Mouse (Mus musculus): ENCODE data around the gene Zrsr1. TPM values are rescaled to one million over a fixed set of nuclear protein-coding genes. Genes with fewer than 3 reads are reported as not detected.

Zrsr1 gene
- total and polyA plus RNA-seq, 3 experiments: 10.4 to 15.8 TPM; not detected in 1

GRCm38 (mm10) chr11:23005276-23005675 is 33.5 kb downstream of the Zrsr1 start:
- Histone ChIP-seq H3K4me1 (ENCODE audit: control insufficient read depth in 1 of 2, insufficient read depth in 2 of 2, low read length in 2 of 2) (peaks cover 0 to 3% of the 10 kb centered on the region in 2 experiments; a peak in 1 of 4 replicates), H3K27me3 (ENCODE audit: control insufficient read depth in 1 of 2, insufficient read depth in 2 of 2, low read length in 2 of 2) (no peaks in the 10 kb centered on the region), H3K27ac (ENCODE audit: control insufficient read depth, low read depth, low read length) (no peak overlapping the region), H3K4me3 (ENCODE audit: control insufficient read depth in 1 of 2, insufficient read depth in 1 of 2, low read depth in 2 of 2, low read length in 2 of 2) (no peak overlapping the region), H3K36me3 (ENCODE audit: control insufficient read depth in 1 of 2, insufficient read depth in 2 of 2, low read length in 2 of 2) (peaks cover 4 to 42% of the 10 kb centered on the region in 2 experiments; a peak in 3 of 4 replicates), H3K9me3 (replicated peaks; ENCODE audit: insufficient read depth, low read length) (no peaks in the 10 kb centered on the region), H3K9ac (ENCODE audit: control insufficient read depth, low read depth, low read length, poor library complexity, severe bottlenecking) (no peak overlapping the region), H3K79me2 (ENCODE audit: control insufficient read depth, insufficient read depth, low read length, poor library complexity) (peaks cover under 1% of the 10 kb centered on the region; the same call in 1 of the 2 replicates)
- TF ChIP-seq ZMIZ1 (IDR thresholded peaks at IDR 0.05; ENCODE audit: low read depth, low read length) (0 out of 2 replicates have a peak, but pooled peaks have one; percentile 43), SMC3 (IDR thresholded peaks at IDR 0.05; ENCODE audit: low read depth, low read length) (no peak; the same call in 1 of the 2 replicates), POLR2AphosphoS2 (IDR thresholded peaks at IDR 0.05; ENCODE audit: low read length) (no peak), ZKSCAN1 (IDR thresholded peaks at IDR 0.05; ENCODE audit: low read depth, low read length) (no peak), MAFK (IDR thresholded peaks at IDR 0.05; ENCODE audit: borderline replicate concordance, low read depth, low read length) (0 out of 2 replicates have a peak, but pooled peaks have one; percentile 62), POLR2A (IDR thresholded peaks at IDR 0.05; ENCODE audit: control insufficient read depth in 1 of 2, insufficient read depth in 1 of 2, low read depth in 1 of 2, low read length in 2 of 2, poor library complexity in 1 of 2) (peak in 1 of 2 experiments; percentile 23; a peak in 2 of 4 replicates), GATA1 (IDR thresholded peaks at IDR 0.05; ENCODE audit: low read depth, low read length) (no peak)
- no peak for DNase-seq (ENCODE audit: low read depth, low spot score)

GRCm38 (mm10) chr11:23007166-23007480 is 35.3 kb downstream of the Zrsr1 start:
- H3K27ac ChIP-seq (ENCODE audit: control insufficient read depth, low read depth, low read length): peak overlapping the region; percentile 54

GRCm38 (mm10) chr11:23007481-23008180 is 35.8 kb downstream of the Zrsr1 start, which contains the start of gene Fam161a:
Fam161a (plus strand) TSS chr11:23007531.
- no peaks in the 10 kb centered on the region for H3K27me3 ChIP-seq (ENCODE audit: control insufficient read depth in 1 of 2, insufficient read depth in 2 of 2, low read length in 2 of 2)
- peak within 1 kb of the TSS; percentile 87 for H3K27ac ChIP-seq (ENCODE audit: control insufficient read depth, low read depth, low read length)
- peak; percentile 98 for DNase-seq (ENCODE audit: low read depth, low spot score)
- peak within 1 kb of the TSS; percentile 73 for H3K9ac ChIP-seq (ENCODE audit: control insufficient read depth, low read depth, low read length, poor library complexity, severe bottlenecking)
- peaks cover 0 to 3% of the 10 kb centered on the region in 2 experiments; a peak in 1 of 4 replicates for H3K4me1 ChIP-seq (ENCODE audit: control insufficient read depth in 1 of 2, insufficient read depth in 2 of 2, low read length in 2 of 2)
- no peaks in the 10 kb centered on the region; the same call in 1 of the 2 replicates for H3K79me2 ChIP-seq (ENCODE audit: control insufficient read depth, insufficient read depth, low read length, poor library complexity)
- H3K36me3 ChIP-seq (ENCODE audit: control insufficient read depth in 1 of 2, insufficient read depth in 2 of 2, low read length in 2 of 2): peaks cover 4 to 20% of the 10 kb centered on the region in 2 experiments; a peak in 3 of 4 replicates
- peak within 1 kb of the TSS; percentile 72 for H3K4me3 ChIP-seq (ENCODE audit: control insufficient read depth in 1 of 2, insufficient read depth in 1 of 2, low read depth in 2 of 2, low read length in 2 of 2)
- no peaks in the 10 kb centered on the region for H3K9me3 ChIP-seq (replicated peaks; ENCODE audit: insufficient read depth, low read length)
- TF ChIP-seq MYB (IDR thresholded peaks at IDR 0.05; ENCODE audit: low read depth, low read length) (no peak), CHD2 (IDR thresholded peaks at IDR 0.05; ENCODE audit: low read length) (no peak; the same call in 1 of the 2 replicates), TCF12 (IDR thresholded peaks at IDR 0.05; ENCODE audit: low read depth, low read length) (peak; percentile 5; the same call in 1 of the 2 replicates), MAZ (IDR thresholded peaks at IDR 0.05; ENCODE audit: low read depth, low read length) (0 out of 2 replicates have a peak, but pooled peaks have one; percentile 16), RCOR1 (IDR thresholded peaks at IDR 0.05; ENCODE audit: low read depth, low read length) (no peak), MAX (IDR thresholded peaks at IDR 0.05; ENCODE audit: low read length) (no peak; the same call in 1 of the 2 replicates), HCFC1 (IDR thresholded peaks at IDR 0.05; ENCODE audit: low read depth, low read length) (peak; percentile 73), MYC (IDR thresholded peaks at IDR 0.05; ENCODE audit: low read depth, low read length) (peak; percentile 56; the same call in 1 of the 2 replicates), ZNF384 (IDR thresholded peaks at IDR 0.05; ENCODE audit: low read depth, low read length) (no peak), NELFE (IDR thresholded peaks at IDR 0.05; ENCODE audit: low read depth, low read length) (peak; percentile 48), SMC3 (IDR thresholded peaks at IDR 0.05; ENCODE audit: low read depth, low read length) (no peak; the same call in 1 of the 2 replicates), UBTF (IDR thresholded peaks at IDR 0.05; ENCODE audit: borderline replicate concordance, insufficient read depth, low read depth, low read length) (no peak), MEF2A (IDR thresholded peaks at IDR 0.05; ENCODE audit: extremely low read depth, insufficient replicate concordance, low read depth, low read length, poor library complexity, severe bottlenecking) (no peak), USF1 (IDR thresholded peaks at IDR 0.05; ENCODE audit: low read depth, low read length) (no peak)

More at GRCm38 (mm10) chr11:23007166-23007480, 35.3 kb downstream of the Zrsr1 start:
- H3K36me3 ChIP-seq (ENCODE audit: control insufficient read depth in 1 of 2, insufficient read depth in 2 of 2, low read length in 2 of 2): peaks cover 4 to 25% of the 10 kb centered on the region in 2 experiments; a peak in 3 of 4 replicates
- TF ChIP-seq GABPA (IDR thresholded peaks at IDR 0.05; ENCODE audit: low read depth, low read length): no peak
- no peak for TF ChIP-seq KAT2A (conservative IDR thresholded peaks at IDR 0.05; ENCODE audit: low read depth, low read length)
- no peak for TF ChIP-seq POLR2A (IDR thresholded peaks at IDR 0.05; ENCODE audit: control insufficient read depth in 1 of 2, insufficient read depth in 1 of 2, low read depth in 1 of 2, low read length in 2 of 2, poor library complexity in 1 of 2)
- no peak for TF ChIP-seq GATA1 (IDR thresholded peaks at IDR 0.05; ENCODE audit: low read depth, low read length)
- no peak for TF ChIP-seq NRF1 (IDR thresholded peaks at IDR 0.05; ENCODE audit: insufficient read depth, low read depth, low read length, poor library complexity, severe bottlenecking)
- no peak for TF ChIP-seq ZC3H11A (IDR thresholded peaks at IDR 0.05; ENCODE audit: low read depth, low read length)
- no peak for TF ChIP-seq MAFK (IDR thresholded peaks at IDR 0.05; ENCODE audit: borderline replicate concordance, low read depth, low read length)
- TF ChIP-seq E2F4 (IDR thresholded peaks at IDR 0.05; ENCODE audit: borderline replicate concordance, low read depth, low read length): no peak
- no peak for TF ChIP-seq MYB (IDR thresholded peaks at IDR 0.05; ENCODE audit: low read depth, low read length)
- no peak for TF ChIP-seq POLR2AphosphoS5 (IDR thresholded peaks at IDR 0.05; ENCODE audit: borderline replicate concordance, low read depth, low read length)
- peaks cover 0 to 3% of the 10 kb centered on the region in 2 experiments; a peak in 1 of 4 replicates for H3K4me1 ChIP-seq (ENCODE audit: control insufficient read depth in 1 of 2, insufficient read depth in 2 of 2, low read length in 2 of 2)
- DNase-seq (ENCODE audit: low read depth, low spot score): no peak
- no peaks in the 10 kb centered on the region for H3K27me3 ChIP-seq (ENCODE audit: control insufficient read depth in 1 of 2, insufficient read depth in 2 of 2, low read length in 2 of 2)
- H3K9ac ChIP-seq (ENCODE audit: control insufficient read depth, low read depth, low read length, poor library complexity, severe bottlenecking): peak overlapping the region; percentile 58
- H3K4me3 ChIP-seq (ENCODE audit: control insufficient read depth in 1 of 2, insufficient read depth in 1 of 2, low read depth in 2 of 2, low read length in 2 of 2): peak overlapping the region; percentile 72
- H3K79me2 ChIP-seq (ENCODE audit: control insufficient read depth, insufficient read depth, low read length, poor library complexity): no peaks in the 10 kb centered on the region; the same call in 1 of the 2 replicates
- no peaks in the 10 kb centered on the region for H3K9me3 ChIP-seq (replicated peaks; ENCODE audit: insufficient read depth, low read length)

All from MEL (cell line).